Mouse (Mus musculus) midbrain, embryonic 14.5 days (tissue): ENCODE measurements at regions not wholly inside any gene's neighbourhood (a gene's known extent, or its start where the extent isn't known, plus 50 kb on each side); places are given as distances from the start of the nearest gene placed in this dataset.

Source experiments
- ATAC-seq: fragments of 200-750 bp; cut with Nextera tagmentation; 2 replicates; pipeline ENCODE4 v1.8.0; 2017; ENCODE audit warnings: moderate number of reproducible peaks, moderate library complexity; ENCODE audit not compliant: low FRiP score, low TSS enrichment
- DNase-seq: peaks from one replicate; pipeline ENCODE4 v3.0.0-alpha.2; 2015
- H3K27ac ChIP-seq: fragments of 300-500 bp; sonication (generic); replicated peaks from 2 replicates; pipeline ENCODE4 v1.5.1; 2014; ENCODE audit warnings: mild to moderate bottlenecking, low read depth, low read length, moderate library complexity
- H3K27me3 ChIP-seq: fragments of 300-500 bp; sonication (generic); 2 replicates; pipeline ENCODE4 v1.6.1; 2014; ENCODE audit warnings: low read length, control low read depth, mixed read lengths; ENCODE audit not compliant: control insufficient read depth, insufficient read depth
- H3K36me3 ChIP-seq: fragments of 300-500 bp; sonication (generic); 2 replicates; pipeline ENCODE4 v1.6.1; 2014; ENCODE audit warnings: low read length, control low read depth; ENCODE audit not compliant: control insufficient read depth, insufficient read depth
- H3K4me1 ChIP-seq: fragments of 300-500 bp; sonication (generic); 2 replicates; pipeline ENCODE4 v1.6.1; 2014; ENCODE audit warnings: mild to moderate bottlenecking, antibody characterized with exemption, low read length, control low read depth; ENCODE audit not compliant: control insufficient read depth, insufficient read depth
- H3K4me2 ChIP-seq: fragments of 300-500 bp; sonication (generic); 2 replicates; pipeline ENCODE4 v1.6.1; 2014; ENCODE audit warnings: mild to moderate bottlenecking, low read length, moderate library complexity
- H3K4me3 ChIP-seq: fragments of 300-500 bp; sonication (generic); replicated peaks from 2 replicates; pipeline ENCODE4 v1.5.1; 2014; ENCODE audit warnings: low read depth, low read length
- H3K9ac ChIP-seq: fragments of 300-500 bp; sonication (generic); replicated peaks from 2 replicates; pipeline ENCODE4 v1.6.1; 2014; ENCODE audit warnings: mild to moderate bottlenecking, low read length, moderate library complexity
- H3K9me3 ChIP-seq: fragments of 300-500 bp; sonication (generic); 2 replicates; pipeline ENCODE4 v1.6.1; 2016; ENCODE audit warnings: low read length, control low read depth, mixed read lengths; ENCODE audit not compliant: control insufficient read depth
- WGBS: fragments of 180-500 bp; shearing (Covaris S2); extraction: QIAGEN DNeasy Blood & Tissue Kit; methylation state at CpG from one replicate; pipeline ENCODE4 v1.1.7; 2014; 5-methylcytosine and 5-hydroxymethylcytosine counted together

DNA sequence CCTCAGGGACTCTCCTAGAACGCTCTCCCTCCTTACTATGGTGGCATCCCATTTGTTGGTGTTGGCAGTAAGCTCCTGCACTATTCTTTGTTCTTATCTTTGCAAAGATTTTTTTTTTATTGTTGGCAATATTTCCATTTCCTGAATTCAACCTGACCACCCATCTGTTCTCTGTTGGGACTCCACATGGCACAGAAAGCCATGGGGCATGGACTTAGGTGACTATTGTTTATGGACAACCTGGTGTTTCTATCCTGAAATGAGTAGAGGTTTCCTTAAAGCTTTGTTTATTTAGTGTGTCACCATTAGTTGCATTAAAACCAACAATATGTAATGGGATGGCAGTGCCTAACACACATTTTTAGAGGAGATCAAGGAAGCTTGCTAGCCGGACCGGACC is 112.6 kb upstream of the Arg1 start:
- Histone ChIP-seq H3K4me2 (no peak overlapping the region), H3K4me3 (no peak overlapping the region), H3K9ac (no peak overlapping the region), H3K4me1 (no peaks in the 10 kb centered on the region), H3K27ac (no peak overlapping the region), H3K27me3 (no peaks in the 10 kb centered on the region), H3K9me3 (no peaks in the 10 kb centered on the region), H3K36me3 (no peaks in the 10 kb centered on the region)
- DNase-seq (no peak), ATAC-seq (no peak)
- 97% methylated on average over 3 of the region's 3 CpGs for WGBS

DNA sequence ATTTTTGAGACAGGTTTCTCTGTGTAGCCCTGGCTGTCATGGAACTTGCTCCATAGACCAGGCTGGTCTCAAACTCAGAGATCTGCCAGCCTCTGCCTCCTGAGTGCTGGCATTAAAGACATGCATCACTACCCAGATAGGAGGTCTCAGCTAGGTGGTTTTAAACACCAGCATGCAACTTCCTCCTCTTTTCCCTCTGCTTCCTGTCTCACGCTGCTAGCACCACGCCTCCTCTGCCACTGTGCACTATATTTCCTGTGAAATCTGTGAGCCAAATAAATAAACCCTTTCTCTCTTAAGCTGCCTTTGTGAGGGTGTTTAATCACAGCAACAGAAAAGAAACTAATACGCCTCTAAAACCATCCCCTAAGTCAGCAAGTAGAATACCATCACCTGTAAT is 109.6 kb upstream of the Arg1 start:
- H3K36me3 ChIP-seq, result no peaks in the 10 kb centered on the region
- no peak overlapping the region for H3K4me2 ChIP-seq
- no peaks in the 10 kb centered on the region for H3K4me1 ChIP-seq
- no peaks in the 10 kb centered on the region for H3K9me3 ChIP-seq
- ATAC-seq, result no peak
- H3K4me3 ChIP-seq, result no peak overlapping the region
- H3K9ac ChIP-seq, result no peak overlapping the region
- no peak overlapping the region for H3K27ac ChIP-seq
- H3K27me3 ChIP-seq, result no peaks in the 10 kb centered on the region
- DNase-seq, result no peak
- WGBS, result 94% methylated on average over 3 of the region's 3 CpGs

DNA sequence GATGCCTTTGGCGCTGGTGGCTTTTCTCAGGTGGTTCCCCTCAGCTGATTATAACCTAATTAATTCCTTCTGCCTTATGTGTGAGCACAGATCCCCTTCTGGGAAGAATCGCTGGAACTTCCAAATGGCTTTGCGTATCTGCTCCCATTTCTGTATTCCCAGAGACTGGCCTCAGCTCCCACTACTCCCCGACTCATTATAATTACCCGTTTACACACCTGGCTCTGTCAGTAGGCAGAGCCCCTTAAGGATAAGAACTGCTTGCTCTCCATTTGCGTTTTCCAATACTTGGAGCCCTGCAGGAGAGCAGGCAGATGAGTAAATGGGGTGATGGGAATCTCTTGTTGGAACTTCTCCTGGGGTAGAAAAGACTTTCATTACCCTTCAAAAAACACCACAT is 108.1 kb upstream of the Arg1 start:
- ATAC-seq (no peak), DNase-seq (no peak)
- H3K4me2 ChIP-seq, result no peak overlapping the region
- no peaks in the 10 kb centered on the region for H3K9me3 ChIP-seq
- no peaks in the 10 kb centered on the region for H3K4me1 ChIP-seq
- H3K9ac ChIP-seq, result no peak overlapping the region
- no peaks in the 10 kb centered on the region for H3K36me3 ChIP-seq
- H3K4me3 ChIP-seq, result no peak overlapping the region
- no peak overlapping the region for H3K27ac ChIP-seq
- WGBS, result 71% methylated on average over 6 of the region's 6 CpGs
- H3K27me3 ChIP-seq, result no peaks in the 10 kb centered on the region

DNA sequence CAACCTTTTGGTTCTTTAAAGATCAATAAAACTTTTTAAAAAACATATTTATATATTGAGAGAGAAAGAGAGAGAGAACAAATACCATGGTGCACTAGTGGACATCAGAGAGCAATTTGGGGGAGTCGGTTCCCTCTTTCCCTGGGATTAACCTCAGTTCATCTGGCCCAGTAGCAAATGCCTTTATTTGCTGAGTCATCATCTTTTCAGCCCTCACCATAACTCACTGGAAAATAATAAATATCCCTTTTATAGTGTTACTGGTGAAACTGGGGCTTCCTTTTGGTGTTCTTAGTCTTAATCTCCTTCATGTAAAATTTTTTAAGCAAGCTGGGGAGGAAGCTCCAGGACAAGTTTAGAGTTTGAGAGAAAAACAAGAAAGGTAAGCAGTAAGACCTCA is 105.3 kb upstream of the Arg1 start:
- Histone ChIP-seq H3K36me3 (no peaks in the 10 kb centered on the region), H3K27ac (no peak overlapping the region), H3K4me1 (no peaks in the 10 kb centered on the region), H3K9me3 (no peaks in the 10 kb centered on the region), H3K4me2 (no peak overlapping the region), H3K9ac (no peak overlapping the region), H3K27me3 (no peaks in the 10 kb centered on the region), H3K4me3 (no peak overlapping the region)
- DNase-seq, result no peak
- WGBS, result 94% methylated on average over 1 of the region's 1 CpGs
- ATAC-seq, result no peak

DNA sequence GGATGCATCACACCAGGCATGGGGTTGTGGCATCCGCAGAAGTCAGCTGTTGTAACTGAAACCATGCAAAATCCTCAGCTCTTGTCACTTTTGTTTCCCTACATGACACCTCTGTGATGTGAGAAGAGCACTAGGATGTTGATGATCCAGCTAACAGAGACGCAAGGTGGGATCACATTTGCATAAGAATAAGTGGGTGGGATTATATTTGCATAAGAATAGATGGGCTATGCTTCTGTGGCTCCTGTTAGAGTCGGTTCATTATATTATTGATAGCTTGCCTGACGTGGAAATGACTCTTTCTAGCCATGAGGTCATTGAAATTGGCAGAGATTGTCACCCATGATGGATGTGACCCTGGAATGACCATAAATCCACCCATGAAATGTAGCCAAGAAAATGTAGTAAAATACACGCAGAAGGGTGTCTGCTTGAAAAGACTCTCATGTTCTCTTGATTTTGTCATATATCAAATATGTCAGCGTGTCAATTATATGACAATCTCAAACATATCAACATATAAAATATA is 102.2 kb upstream of the Arg1 start:
- no peaks in the 10 kb centered on the region for H3K27me3 ChIP-seq
- DNase-seq (no peak), ATAC-seq (no peak)

DNA sequence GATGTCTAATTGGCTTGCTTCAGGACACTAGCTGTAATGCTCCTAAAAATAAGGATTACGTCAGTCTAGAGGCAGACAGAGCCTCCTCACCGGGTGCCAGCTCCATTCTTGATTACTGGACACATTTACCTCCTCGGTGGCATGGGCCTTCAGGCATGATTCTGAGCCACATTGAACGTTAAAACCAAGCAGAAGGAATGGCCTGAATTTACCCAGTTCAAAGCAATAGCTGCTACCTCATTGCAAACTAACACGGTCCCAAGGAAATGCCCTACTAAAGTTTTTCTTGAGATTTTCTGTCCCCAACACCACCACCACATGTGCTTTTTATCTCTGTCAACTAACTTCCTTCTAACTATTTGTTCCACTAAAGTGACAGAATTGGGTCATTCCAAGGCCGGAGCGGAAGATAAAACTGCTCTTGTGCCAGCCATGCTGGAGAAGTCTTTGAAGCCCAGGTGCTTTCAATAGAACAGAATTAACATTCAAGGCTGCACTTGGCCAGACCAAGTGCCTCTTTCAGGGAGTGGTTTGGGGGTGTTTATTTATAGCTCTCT is 96.4 kb upstream of the Arg1 start:
- H3K9ac ChIP-seq, result no peak overlapping the region
- WGBS, result 64% methylated on average over 7 of the region's 7 CpGs
- no peak overlapping the region for H3K27ac ChIP-seq
- H3K9me3 ChIP-seq, result no peaks in the 10 kb centered on the region
- ATAC-seq (no peak), DNase-seq (peak; percentile 46)
- H3K4me3 ChIP-seq, result no peak overlapping the region
- no peaks in the 10 kb centered on the region for H3K36me3 ChIP-seq
- H3K27me3 ChIP-seq, result no peaks in the 10 kb centered on the region
- no peak overlapping the region for H3K4me2 ChIP-seq
- no peaks in the 10 kb centered on the region for H3K4me1 ChIP-seq

More for the DNA sequence above, 102.2 kb upstream of the Arg1 start:
- no peak overlapping the region for H3K9ac ChIP-seq
- H3K36me3 ChIP-seq, result no peaks in the 10 kb centered on the region
- 31% methylated on average over 6 of the region's 6 CpGs for WGBS
- no peaks in the 10 kb centered on the region for H3K9me3 ChIP-seq
- H3K27ac ChIP-seq, result no peak overlapping the region
- no peak overlapping the region for H3K4me3 ChIP-seq
- no peaks in the 10 kb centered on the region for H3K4me1 ChIP-seq
- no peak overlapping the region for H3K4me2 ChIP-seq

DNA sequence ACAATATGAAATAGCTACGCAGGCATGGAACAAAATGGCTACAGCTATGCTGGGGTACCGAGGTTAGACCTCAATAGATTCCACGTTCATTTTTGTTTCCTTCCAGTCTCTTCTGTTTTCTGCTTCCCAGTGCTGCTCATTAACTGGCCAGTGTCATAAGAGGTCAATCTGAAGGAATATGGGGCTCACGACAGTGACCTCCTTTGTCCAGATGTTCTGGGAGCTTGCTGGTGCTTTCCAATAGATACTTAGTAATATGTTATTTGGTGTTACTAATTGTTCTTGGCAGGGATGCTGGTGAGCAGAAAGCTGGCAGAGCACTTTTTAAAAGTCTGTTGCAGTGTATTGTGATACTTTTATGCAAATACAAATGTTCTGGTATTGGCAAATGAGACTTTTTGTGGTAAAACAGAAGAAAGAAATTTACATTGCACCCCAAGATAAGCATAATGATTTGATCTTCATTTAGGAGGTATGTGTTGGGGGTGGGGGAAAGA is 95.8 kb upstream of the Arg1 start:
- Histone ChIP-seq H3K27ac (no peak overlapping the region), H3K4me1 (no peaks in the 10 kb centered on the region), H3K9me3 (no peaks in the 10 kb centered on the region), H3K36me3 (no peaks in the 10 kb centered on the region), H3K4me2 (no peak overlapping the region), H3K27me3 (no peaks in the 10 kb centered on the region), H3K9ac (no peak overlapping the region), H3K4me3 (no peak overlapping the region)
- ATAC-seq (no peak), DNase-seq (no peak)
- WGBS, result 87% methylated on average over 4 of the region's 4 CpGs

DNA sequence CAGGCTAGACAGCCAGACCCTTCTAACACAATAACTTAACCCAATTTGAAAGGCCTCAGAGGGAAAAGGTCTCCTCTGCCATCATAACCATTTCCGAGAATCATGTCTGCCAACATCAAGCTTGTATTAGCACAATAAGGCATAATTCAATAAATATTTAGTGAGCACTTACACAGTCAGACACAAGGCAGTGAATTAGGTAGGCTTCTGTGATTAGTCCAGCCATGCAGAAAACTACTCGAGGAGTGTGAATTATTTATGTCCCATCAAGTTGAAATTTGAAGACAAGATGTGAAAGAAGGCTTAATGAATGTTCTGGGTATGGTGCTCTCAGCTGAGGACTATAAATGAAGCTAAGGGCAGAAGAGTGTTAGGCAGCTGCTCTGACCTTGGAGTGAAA is 91.7 kb upstream of the Arg1 start:
- Histone ChIP-seq H3K27ac (no peak overlapping the region), H3K4me2 (no peak overlapping the region), H3K4me1 (no peaks in the 10 kb centered on the region), H3K4me3 (no peak overlapping the region), H3K36me3 (no peaks in the 10 kb centered on the region), H3K9me3 (no peaks in the 10 kb centered on the region), H3K9ac (no peak overlapping the region), H3K27me3 (no peaks in the 10 kb centered on the region)
- 38% methylated on average over 2 of the region's 2 CpGs for WGBS
- ATAC-seq, result no peak
- DNase-seq, result no peak

DNA sequence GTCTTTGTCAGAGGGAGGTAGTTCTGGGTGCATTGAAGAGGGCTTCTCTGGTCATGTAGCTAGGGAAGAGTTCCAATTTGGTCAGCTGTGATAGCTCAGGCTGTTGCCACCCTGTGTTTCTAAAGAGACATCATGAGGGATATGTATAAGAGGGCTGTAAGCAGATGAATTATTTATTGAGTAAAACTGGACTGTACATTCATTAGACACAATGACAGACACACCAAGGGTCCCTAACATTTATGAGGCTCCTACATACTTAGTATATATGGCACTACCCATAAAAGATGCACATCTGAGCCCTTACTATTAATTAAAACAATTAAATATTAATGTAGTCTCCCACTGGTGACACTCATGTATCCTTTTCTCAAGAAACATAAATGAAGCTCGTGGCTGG is 90.6 kb upstream of the Arg1 start:
- Histone ChIP-seq H3K4me3 (no peak overlapping the region), H3K4me1 (no peaks in the 10 kb centered on the region), H3K27me3 (no peaks in the 10 kb centered on the region), H3K4me2 (no peak overlapping the region), H3K36me3 (no peaks in the 10 kb centered on the region), H3K9me3 (no peaks in the 10 kb centered on the region), H3K9ac (no peak overlapping the region), H3K27ac (no peak overlapping the region)
- DNase-seq (no peak), ATAC-seq (no peak; the same call in 1 of the 2 replicates)
- 69% methylated on average over 1 of the region's 1 CpGs for WGBS
